Mouse (Mus musculus) kidney, adult 2 months (tissue): ENCODE data around the gene Med15. TPM values are rescaled to one million over a fixed set of nuclear protein-coding genes. Genes with fewer than 3 reads are reported as not detected.

Experiments used
- DNase-seq: peaks from one replicate; pipeline ENCODE4 v3.0.0; 2021
- H3K27ac ChIP-seq: fragments of 200-500 bp; 2 replicates; pipeline ENCODE4 v1.5.1; 2012; ENCODE audit warnings: low read depth, low read length, control low read depth, inconsistent platforms; ENCODE audit not compliant: insufficient read depth
- H3K27me3 ChIP-seq: fragments of 200-500 bp; replicated peaks from 2 replicates; pipeline ENCODE4 v1.6.1; 2012; ENCODE audit warnings: mild to moderate bottlenecking, moderate library complexity, low read length, inconsistent platforms; ENCODE audit not compliant: control insufficient read depth, insufficient read depth
- H3K36me3 ChIP-seq: fragments of 200-500 bp; 2 replicates; pipeline ENCODE4 v1.6.1; 2012; ENCODE audit warnings: mild to moderate bottlenecking, moderate library complexity, low read length, inconsistent platforms; ENCODE audit not compliant: control insufficient read depth, insufficient read depth
- H3K4me1 ChIP-seq: fragments of 200-500 bp; 2 replicates; pipeline ENCODE4 v1.6.1; 2011; ENCODE audit warnings: low read length; ENCODE audit not compliant: control insufficient read depth, insufficient read depth
- H3K4me3 ChIP-seq: fragments of 200-500 bp; 2 replicates; pipeline ENCODE4 v1.5.1; 2011; ENCODE audit warnings: mild to moderate bottlenecking, low read depth, low read length, control low read depth; ENCODE audit not compliant: insufficient read depth
- CTCF ChIP-seq: fragments of 200-500 bp; conservative IDR thresholded peaks from 2 replicates; pipeline ENCODE4 v1.5.1; 2011; ENCODE audit warnings: low read depth, mild to moderate bottlenecking, control low read depth, low read length, moderate library complexity, mixed read lengths; ENCODE audit not compliant: insufficient read depth, insufficient read length
- POLR2A ChIP-seq: fragments of 200-500 bp; IDR thresholded peaks from one replicate; pipeline ENCODE4 v1.6.1; 2011; ENCODE audit warnings: low read depth, low read length, control low read depth
- WGBS: fragments of 180-500 bp; shearing (Covaris S2); methylation state at CpG from one replicate; pipeline ENCODE4 v1.1.7; 2018; 5-methylcytosine and 5-hydroxymethylcytosine counted together
- polyA plus RNA-seq: library from polyadenylated mRNA; depleted of rRNA; stranded (reverse); fragments of >200 nt; gene quantifications from 2 replicates; pipeline ENCODE4 v1.2.3, GENCODE M21; 2012; rRNA removed

Gene Med15
- polyA plus RNA-seq, result 48.6 and 54.3 TPM in 2 replicates

- H3K27me3 ChIP-seq, result no peaks in the 10 kb centered on the region
- WGBS, result 25% methylated on average over 3 of the region's 3 CpGs
- TF ChIP-seq POLR2A, result no peak
- no peak for TF ChIP-seq CTCF
- H3K27ac ChIP-seq, result no peak within 1 kb of the TSS
- no peak within 1 kb of the TSS for H3K4me3 ChIP-seq
- no peaks in the 10 kb centered on the region for H3K36me3 ChIP-seq
- H3K4me1 ChIP-seq, result no peaks in the 10 kb centered on the region
- no peak for DNase-seq
Observed at GRCm38 (mm10) chr16:17732841-17733340, at the start of gene Med15. Med15 (minus strand) TSS chr16:17732891.

GRCm38 (mm10) chr16:17779692-17780091 lies 47.0 kb upstream of the Med15 start:
- Histone ChIP-seq H3K27ac (no peak overlapping the region), H3K4me3 (no peak overlapping the region), H3K27me3 (no peaks in the 10 kb centered on the region), H3K4me1 (no peaks in the 10 kb centered on the region), H3K36me3 (peaks cover 1% of the 10 kb centered on the region; the same call in 1 of the 2 replicates)
- TF ChIP-seq POLR2A (no peak), CTCF (no peak)
- no peak for DNase-seq
- 77% methylated on average over 1 of the region's 1 CpGs for WGBS

- TF ChIP-seq CTCF (no peak), POLR2A (no peak)
- no peaks in the 10 kb centered on the region for H3K27me3 ChIP-seq
- H3K4me1 ChIP-seq, result no peaks in the 10 kb centered on the region
- H3K36me3 ChIP-seq, result no peaks in the 10 kb centered on the region; the same call in 1 of the 2 replicates
- 87% methylated on average over 4 of the region's 4 CpGs for WGBS
- no peak for DNase-seq
- no peak overlapping the region for H3K4me3 ChIP-seq
- no peak overlapping the region for H3K27ac ChIP-seq
Observed at GRCm38 (mm10) chr16:17778223-17778622, 45.5 kb upstream of the Med15 start.

GRCm38 (mm10) chr16:17776828-17777227 lies 44.1 kb upstream of the Med15 start:
- WGBS, result 69% methylated on average over 11 of the region's 11 CpGs
- H3K4me1 ChIP-seq, result no peaks in the 10 kb centered on the region
- H3K27ac ChIP-seq, result no peak overlapping the region
- H3K27me3 ChIP-seq, result no peaks in the 10 kb centered on the region
- peak; percentile 39 for DNase-seq
- H3K4me3 ChIP-seq, result no peak overlapping the region
- TF ChIP-seq POLR2A, result no peak
- TF ChIP-seq CTCF, result peak; percentile 69
- H3K36me3 ChIP-seq, result no peaks in the 10 kb centered on the region; the same call in 1 of the 2 replicates

- WGBS, result 59% methylated on average over 4 of the region's 4 CpGs
- Histone ChIP-seq H3K27ac (no peak overlapping the region), H3K27me3 (no peaks in the 10 kb centered on the region), H3K4me1 (no peaks in the 10 kb centered on the region), H3K36me3 (peaks cover 2% of the 10 kb centered on the region; the same call in 1 of the 2 replicates), H3K4me3 (no peak overlapping the region)
- TF ChIP-seq CTCF (no peak), POLR2A (no peak)
- peak; percentile 38 for DNase-seq
Observed at GRCm38 (mm10) chr16:17771117-17771865, 38.6 kb upstream of the Med15 start.

GRCm38 (mm10) chr16:17768834-17769233 lies 36.1 kb upstream of the Med15 start:
- WGBS, result 64% methylated on average over 7 of the region's 7 CpGs
- no peak for TF ChIP-seq CTCF
- no peak for TF ChIP-seq POLR2A

GRCm38 (mm10) chr16:17764108-17764511 lies 31.4 kb upstream of the Med15 start:
- no peak for TF ChIP-seq CTCF
- no peak for TF ChIP-seq POLR2A
- DNase-seq, result peak; percentile 18
- 72% methylated on average over 4 of the region's 4 CpGs for WGBS
- Histone ChIP-seq H3K4me1 (peaks cover 6% of the 10 kb centered on the region; the same call in 1 of the 2 replicates), H3K36me3 (peaks cover 2% of the 10 kb centered on the region; the same call in 1 of the 2 replicates), H3K4me3 (no peak overlapping the region), H3K27me3 (no peaks in the 10 kb centered on the region), H3K27ac (no peak overlapping the region)

More at GRCm38 (mm10) chr16:17768834-17769233, 36.1 kb upstream of the Med15 start:
- Histone ChIP-seq H3K27me3 (no peaks in the 10 kb centered on the region), H3K4me1 (no peaks in the 10 kb centered on the region), H3K4me3 (no peak overlapping the region), H3K27ac (no peak overlapping the region), H3K36me3 (peaks cover 2% of the 10 kb centered on the region; the same call in 1 of the 2 replicates)
- DNase-seq, result peak; percentile 12
